Mouse (Mus musculus) testis, adult 2 months (tissue): ENCODE measurements at regions not wholly inside any gene's neighbourhood (a gene's known extent, or its start where the extent isn't known, plus 50 kb on each side); places are given as distances from the start of the nearest gene placed in this dataset.

Experiments used
- CTCF ChIP-seq: fragments of 200-500 bp; IDR thresholded peaks from 2 replicates; pipeline ENCODE4 v1.5.1; 2012; ENCODE audit warnings: low read depth, mild to moderate bottlenecking, inconsistent platforms, low read length, moderate library complexity; ENCODE audit not compliant: control insufficient read depth, insufficient read depth, insufficient replicate concordance
- POLR2A ChIP-seq: fragments of 200-500 bp; IDR thresholded peaks from 2 replicates; pipeline ENCODE4 v1.6.1; 2012; ENCODE audit warnings: low read depth, mild to moderate bottlenecking, inconsistent platforms, low read length, moderate library complexity; ENCODE audit not compliant: control insufficient read depth

DNA sequence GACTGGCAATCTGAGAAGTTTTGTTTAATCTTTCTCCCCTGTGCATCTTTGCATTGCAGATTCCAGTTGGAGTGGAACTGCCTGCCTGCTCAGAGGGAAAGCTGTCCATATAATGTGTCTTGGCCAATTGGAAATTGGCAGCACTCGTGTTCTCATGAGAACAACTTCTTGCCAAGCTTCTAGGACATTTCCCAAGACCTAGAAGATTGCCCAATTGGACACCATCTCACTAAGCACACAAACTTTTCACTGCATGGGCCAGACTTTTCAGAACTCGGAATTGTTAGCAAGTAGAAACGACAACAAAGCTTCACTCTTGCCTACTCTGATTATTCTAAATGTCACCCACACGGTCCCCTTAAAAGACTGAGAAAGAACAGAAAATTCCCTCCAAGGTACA is 409.8 kb downstream of the Rwdd3 start:
- TF ChIP-seq CTCF (no peak), POLR2A (no peak)
